Mouse (Mus musculus): ENCODE results near the gene Vrk1.

Gene Vrk1

DNA sequence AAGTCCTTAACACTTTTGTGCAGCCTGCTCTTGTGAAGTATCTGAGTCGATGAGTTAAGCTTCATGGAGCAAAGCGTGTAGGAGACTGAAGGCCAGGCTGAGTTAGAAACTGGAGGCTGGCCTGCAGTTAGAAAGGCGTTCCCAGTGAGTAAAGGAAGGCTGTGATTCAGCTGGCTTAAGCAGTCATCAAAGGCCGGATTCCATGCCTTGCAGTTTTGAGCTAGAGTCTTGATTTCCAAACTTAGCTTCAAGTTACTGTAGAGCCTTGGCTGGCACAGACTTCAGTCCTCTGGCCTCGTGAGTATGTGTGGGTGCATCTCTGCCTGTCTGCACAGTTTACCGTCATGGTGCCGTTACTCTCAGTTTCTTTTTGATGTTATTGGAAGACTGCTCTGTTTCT, 42.2 kb downstream of the Vrk1 start:
- DNase-seq (ENCODE audit: low spot score in 2 of 2) = no peak

- peak; percentile 75 to 93 for DNase-seq (ENCODE audit: low spot score in 2 of 2)
Observed at GRCm38 (mm10) chr12:106055799-106056198, 45.8 kb downstream of the Vrk1 start.

DNA sequence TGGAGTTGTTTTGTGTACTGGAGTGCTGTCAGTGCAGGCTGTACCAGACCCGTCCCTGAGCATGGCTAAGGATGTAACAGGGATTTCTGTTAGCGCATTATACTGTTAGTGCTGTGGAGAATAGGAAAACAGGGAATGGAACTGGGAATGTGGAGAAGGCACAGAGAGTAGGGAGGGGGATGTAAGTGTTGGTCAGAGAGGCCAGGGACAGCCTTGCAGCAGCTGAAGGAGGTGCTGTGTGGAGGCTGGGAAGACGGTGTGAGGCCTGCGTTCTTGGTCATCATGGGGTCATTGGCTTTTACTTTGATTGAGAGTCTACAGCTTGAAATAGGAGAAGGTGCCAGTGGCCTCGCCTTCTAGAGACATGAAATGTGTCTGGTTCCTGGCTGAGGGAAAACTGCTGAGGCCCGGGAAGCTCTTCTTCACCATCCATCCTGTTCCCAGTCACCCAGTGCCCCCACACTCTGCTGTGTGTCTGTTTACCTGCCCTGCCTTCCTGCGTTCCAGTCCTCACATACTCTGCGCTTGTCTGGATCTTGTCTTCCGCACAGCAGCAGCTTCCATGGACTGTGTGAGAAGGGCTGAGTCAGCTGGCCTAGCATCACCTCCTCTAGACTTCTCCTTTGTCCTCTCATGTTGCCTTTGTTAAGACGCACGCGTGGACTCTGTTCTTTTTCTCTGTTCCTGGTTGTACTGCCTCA, 50.0 kb downstream of the Vrk1 start:
- no peak for DNase-seq (ENCODE audit: low spot score in 2 of 2)

GRCm38 (mm10) chr12:106070434-106071155, 60.6 kb downstream of the Vrk1 start:
- no peak for DNase-seq (ENCODE audit: low spot score in 2 of 2)

DNA sequence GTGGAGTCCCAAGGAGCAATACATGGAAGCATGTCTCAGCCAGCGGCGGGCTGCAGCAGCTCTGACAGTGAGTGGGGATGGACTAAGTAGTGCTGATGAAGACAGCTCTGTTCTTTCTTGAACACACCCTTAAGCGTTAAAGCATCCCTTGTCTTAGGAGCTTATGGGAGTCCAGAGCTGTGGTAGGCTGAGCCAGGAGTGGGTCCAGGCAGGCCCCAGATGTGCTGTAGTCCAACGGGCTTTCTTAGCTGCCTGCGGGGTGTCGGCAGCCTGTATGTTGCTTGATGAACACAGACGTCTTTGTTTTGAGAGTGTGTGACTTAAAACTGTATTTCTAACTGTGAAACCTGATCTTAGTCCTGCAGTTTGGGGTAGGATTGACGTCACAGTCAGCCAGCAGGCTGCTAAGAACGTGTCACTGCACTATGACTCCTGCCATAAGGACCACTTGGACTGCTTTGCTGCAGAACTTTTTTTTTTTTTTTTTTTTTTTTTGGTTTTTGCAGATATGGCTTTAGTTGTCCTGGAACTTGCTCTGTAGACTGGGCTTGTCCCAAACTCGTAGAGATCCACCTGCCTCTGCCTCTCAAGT, 61.6 kb downstream of the Vrk1 start:
- no peak for DNase-seq (ENCODE audit: low spot score in 2 of 2)

GRCm38 (mm10) chr12:106074371-106075155, 64.5 kb downstream of the Vrk1 start:
- no peak for DNase-seq (ENCODE audit: low spot score in 2 of 2)

DNA sequence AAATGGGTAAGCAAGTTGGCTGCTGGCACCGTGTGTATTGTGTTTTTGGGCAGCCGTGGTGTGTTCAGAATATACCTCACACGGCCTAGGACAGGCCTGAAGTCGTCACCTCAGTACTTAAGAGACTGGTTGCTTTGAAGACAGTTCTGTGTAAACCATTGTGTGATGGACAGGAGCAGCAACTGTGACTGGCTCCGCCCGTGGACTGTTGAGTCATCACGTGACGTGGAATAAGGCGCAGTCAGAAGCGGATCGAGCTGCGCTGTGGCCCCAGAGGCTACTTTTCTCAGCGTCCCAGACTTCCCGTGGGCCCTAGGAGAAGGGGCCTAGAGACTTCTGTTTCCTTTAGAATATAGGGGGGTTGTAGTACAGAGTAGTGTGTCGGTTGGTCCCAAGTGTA, 66.1 kb downstream of the Vrk1 start:
- no peak for DNase-seq (ENCODE audit: low spot score in 2 of 2)

DNA sequence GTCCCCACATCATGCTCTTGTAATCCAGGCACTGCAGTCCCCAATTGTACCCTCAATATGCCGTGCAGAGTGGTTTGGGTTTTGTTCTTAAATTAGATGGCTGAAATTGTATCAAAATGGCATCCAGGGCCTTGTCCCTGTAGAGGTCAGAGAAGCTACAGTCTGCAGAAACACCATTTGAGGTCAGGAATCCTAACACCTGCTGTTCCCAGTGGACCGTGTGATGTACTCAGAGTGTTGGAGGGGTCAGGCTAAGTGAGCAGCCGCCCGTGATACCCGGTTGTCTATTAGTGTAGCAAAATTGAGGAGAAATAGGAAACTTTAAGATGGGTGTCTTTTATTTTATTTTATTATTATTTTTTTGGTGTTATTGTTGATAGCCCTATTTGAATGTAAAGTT, 70.5 kb downstream of the Vrk1 start:
- no peak for DNase-seq (ENCODE audit: low spot score in 2 of 2)

- DNase-seq (ENCODE audit: low spot score in 2 of 2) = no peak
Observed at GRCm38 (mm10) chr12:106080945-106081747, 71.1 kb downstream of the Vrk1 start.

DNA sequence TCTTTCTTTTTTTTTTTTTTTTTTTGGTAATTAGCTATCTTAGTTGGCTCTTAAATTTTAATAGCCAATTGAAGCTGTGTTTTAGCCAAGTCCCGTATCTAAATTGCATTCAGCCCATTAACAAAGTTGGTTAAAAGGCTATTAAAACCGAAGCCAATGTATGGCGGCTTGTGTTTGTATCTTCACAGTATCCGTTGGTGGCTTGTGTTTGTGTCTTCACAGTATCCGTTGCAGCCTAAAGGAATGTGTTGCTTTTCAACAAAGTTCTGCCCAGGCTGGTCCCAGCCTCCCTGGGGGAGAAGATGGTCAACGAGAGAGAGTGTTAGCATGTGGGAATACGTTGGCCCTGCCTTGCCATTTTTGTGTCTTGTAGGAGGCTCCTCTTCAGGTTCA, 71.7 kb downstream of the Vrk1 start:
- no peak for DNase-seq (ENCODE audit: low spot score in 2 of 2)

GRCm38 (mm10) chr12:106082191-106082957, 72.3 kb downstream of the Vrk1 start:
- no peak for DNase-seq (ENCODE audit: low spot score in 2 of 2)

- DNase-seq (ENCODE audit: low spot score in 2 of 2) = no peak
Observed at GRCm38 (mm10) chr12:106082958-106083381, 72.9 kb downstream of the Vrk1 start.

DNA sequence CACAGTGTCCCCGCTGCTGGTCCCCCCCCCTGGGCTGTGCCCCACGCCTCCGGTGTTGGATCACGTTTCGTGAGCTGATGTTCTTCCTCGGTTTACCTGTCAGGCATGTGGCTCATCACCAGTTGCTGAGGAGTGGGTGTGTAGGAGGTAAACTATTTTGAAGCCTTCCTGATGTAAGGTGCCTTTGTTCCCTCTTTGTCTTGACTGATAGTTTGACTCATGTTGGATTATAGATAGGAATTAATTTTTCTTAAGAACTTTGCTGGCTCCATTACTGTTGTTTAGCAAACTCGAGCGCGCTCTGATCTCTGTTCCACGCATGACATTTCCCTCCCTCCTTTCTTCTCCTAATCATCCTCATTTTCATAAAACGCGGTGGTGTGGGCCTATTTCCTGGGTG, 74.1 kb downstream of the Vrk1 start:
- no peak for DNase-seq (ENCODE audit: low spot score in 2 of 2)

GRCm38 (mm10) chr12:106094827-106095226, 84.8 kb downstream of the Vrk1 start:
- DNase-seq (ENCODE audit: low spot score in 2 of 2) = no peak

DNA sequence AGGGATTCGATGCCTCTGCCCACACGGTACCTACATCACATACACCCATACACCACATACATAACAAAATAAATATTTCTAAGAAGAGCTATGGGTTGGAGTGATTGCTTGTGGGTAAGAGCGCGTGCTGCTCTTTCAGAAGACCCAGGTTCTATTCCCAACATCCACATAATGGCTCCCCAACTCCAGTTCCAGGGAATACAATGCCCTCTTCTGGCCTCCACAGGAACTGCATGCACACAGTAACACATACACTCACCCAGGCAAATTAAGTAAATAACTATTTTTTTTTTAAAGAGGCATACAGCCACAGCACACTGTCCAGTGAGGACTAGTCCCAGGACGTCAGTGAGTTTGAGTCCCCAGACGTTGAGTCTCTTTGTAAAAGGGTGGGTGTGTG, 92.0 kb downstream of the Vrk1 start:
- no peak for DNase-seq (ENCODE audit: low spot score in 2 of 2)

DNA sequence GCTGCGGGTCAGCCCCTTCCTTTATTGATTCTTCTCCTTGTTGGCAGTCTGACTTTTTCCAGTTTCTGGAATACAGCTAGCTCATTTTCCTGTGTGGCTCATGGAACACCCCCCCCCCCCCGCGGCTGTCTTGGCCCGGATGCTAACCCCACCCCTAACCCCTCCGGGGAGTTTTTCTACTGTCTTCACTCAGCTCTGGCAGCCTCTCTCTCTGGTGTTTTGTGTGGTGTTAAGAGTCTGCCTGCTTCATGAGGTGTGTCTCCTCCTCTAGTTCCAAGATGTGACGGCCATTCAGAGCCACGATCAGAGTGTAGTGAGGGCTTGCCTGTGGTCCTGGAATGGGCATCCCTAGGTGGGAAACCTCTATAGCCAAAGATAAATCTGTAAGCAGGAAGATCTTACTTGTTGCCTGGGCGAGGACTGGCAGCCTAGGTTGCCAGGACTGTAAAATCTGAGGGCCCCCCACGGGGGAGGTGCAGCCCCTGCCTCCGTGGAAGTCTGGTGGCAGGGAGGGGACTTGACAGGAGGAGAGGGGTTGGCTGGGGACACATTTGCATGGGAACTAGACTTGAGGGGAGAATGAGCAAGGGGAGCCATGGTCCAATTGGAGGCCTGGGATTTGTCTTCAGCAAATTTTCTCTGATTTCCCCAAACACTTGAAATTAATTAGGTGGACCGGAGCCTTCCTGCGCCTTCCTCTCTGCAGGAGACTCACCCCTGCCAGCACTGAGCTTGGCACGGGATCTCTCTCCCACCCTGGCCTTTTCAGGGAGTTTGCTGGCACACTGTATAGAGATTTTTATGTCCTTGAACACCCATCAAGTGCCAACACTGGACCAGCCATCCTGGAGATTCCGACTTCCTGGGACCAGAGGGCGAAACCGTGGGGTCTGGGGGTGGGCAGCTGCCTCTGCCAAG, 93.0 kb downstream of the Vrk1 start:
- no peak for DNase-seq (ENCODE audit: low spot score in 2 of 2)

DNA sequence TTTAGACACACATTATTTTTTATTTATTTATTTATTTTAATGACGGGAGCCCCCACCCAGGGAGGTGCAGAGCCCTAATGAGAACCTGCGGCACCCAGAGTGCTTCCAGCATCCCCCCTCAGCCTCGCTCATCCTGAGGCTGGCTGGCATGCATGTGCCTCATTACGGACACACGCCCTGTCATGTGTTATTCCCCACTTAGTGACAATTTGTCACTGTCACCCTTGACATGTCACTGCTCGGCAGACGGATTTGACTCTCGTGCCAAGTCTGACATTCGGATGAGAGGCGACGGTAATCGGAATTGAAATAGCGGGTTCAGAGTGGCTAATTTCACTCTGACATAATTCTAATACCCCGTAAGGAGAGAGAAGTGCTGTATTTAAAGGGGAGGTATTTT, 97.2 kb downstream of the Vrk1 start:
- DNase-seq (ENCODE audit: low spot score in 2 of 2) = no peak

- DNase-seq (ENCODE audit: low spot score in 2 of 2) = no peak
Observed at GRCm38 (mm10) chr12:106115070-106115891, 105.3 kb downstream of the Vrk1 start.

DNA sequence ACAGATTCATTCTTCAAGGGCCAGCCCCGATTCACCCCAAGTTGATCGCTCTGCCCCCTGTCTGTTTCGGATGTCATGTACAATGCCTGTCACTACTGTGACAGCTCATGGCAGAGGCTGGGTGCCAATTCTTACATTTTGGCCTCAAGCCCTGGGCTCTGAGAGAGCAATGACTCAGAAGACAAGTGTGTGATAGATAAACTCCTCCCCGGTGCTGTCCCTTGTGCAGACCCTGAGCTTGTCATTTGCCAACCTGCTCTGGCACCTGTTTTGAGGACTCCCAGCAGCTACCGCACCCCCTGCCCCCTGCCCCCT, 105.8 kb downstream of the Vrk1 start:
- no peak for DNase-seq (ENCODE audit: low spot score in 2 of 2)
